Mouse (Mus musculus): ENCODE results near the gene Pax6. TPM values are rescaled to one million over a fixed set of nuclear protein-coding genes. Genes with fewer than 3 reads are reported as not detected.
A peak's percentile ranks its signal among the peaks of the same experiment; 100 is the strongest.

Pax6 gene
- polyA plus RNA-seq, 1 experiment from 2014 or later, result 1.8 TPM

DNA sequence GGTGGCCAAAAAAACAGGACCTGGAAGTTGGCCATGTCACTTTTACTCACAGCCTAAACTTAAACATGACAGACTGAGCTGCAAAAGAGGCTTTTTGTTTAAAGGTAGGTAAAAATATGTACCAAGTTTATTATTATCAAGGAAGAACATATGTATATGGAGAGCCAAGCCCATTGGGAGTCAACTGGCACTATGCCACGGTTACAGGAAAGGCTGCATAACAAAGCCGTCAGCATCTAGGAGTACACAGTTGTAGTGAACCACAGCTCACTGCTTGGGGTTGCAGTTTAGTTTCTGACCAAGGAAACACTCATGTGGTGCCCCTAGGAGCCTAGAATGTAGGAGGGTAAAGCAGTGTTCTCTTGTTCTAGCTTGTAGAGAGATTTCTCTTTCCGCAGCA is 40.4 kb downstream of the Pax6 start:
- DNase-seq (ENCODE audit: low spot score) (peak; percentile 51), ATAC-seq (ENCODE audit: low read depth) (0 out of 2 replicates have a peak, but pooled peaks have one; percentile 33)
- H3K4me2 ChIP-seq (ENCODE audit: low read depth, low read length), result no peak overlapping the region
- no peaks in the 10 kb centered on the region for H3K4me1 ChIP-seq (ENCODE audit: control insufficient read depth, insufficient read depth, low read length)
- no peak overlapping the region for H3K4me3 ChIP-seq (ENCODE audit: low read depth, low read length)
- H3K27ac ChIP-seq (replicated peaks; ENCODE audit: low read depth, low read length), result no peak overlapping the region
- WGBS, result 73% methylated on average over 3 of the region's 3 CpGs
- H3K9me3 ChIP-seq (ENCODE audit: control insufficient read depth, low read length), result no peaks in the 10 kb centered on the region
- H3K9ac ChIP-seq (ENCODE audit: low read depth, low read length), result no peak overlapping the region
- H3K27me3 ChIP-seq (replicated peaks; ENCODE audit: control insufficient read depth, insufficient read depth, low read length), result no peaks in the 10 kb centered on the region
- H3K36me3 ChIP-seq (ENCODE audit: control insufficient read depth, insufficient read depth, low read length), result no peaks in the 10 kb centered on the region

DNA sequence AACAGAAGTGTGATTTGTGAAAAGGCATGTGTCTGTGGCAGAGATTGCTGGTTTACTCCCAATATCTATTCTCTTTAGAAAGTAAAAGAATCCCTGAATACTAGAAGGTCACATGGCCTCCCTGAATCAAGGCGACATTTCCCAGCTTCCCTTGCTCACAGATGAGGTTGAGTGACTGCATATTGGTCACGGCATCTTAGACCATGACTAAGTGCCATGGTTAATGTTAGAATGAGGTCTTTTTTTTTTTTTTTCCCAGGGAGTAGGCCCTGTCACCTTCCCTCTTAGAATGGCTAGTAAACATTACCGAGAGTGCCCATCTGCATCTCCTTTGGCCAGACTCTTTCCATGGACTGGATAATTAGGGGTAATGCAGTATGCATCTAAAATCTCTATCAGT is 41.8 kb downstream of the Pax6 start:
- ATAC-seq (ENCODE audit: low read depth), result no peak
- 64% methylated on average over 3 of the region's 3 CpGs for WGBS
- H3K4me3 ChIP-seq (ENCODE audit: low read depth, low read length), result no peak overlapping the region

DNA sequence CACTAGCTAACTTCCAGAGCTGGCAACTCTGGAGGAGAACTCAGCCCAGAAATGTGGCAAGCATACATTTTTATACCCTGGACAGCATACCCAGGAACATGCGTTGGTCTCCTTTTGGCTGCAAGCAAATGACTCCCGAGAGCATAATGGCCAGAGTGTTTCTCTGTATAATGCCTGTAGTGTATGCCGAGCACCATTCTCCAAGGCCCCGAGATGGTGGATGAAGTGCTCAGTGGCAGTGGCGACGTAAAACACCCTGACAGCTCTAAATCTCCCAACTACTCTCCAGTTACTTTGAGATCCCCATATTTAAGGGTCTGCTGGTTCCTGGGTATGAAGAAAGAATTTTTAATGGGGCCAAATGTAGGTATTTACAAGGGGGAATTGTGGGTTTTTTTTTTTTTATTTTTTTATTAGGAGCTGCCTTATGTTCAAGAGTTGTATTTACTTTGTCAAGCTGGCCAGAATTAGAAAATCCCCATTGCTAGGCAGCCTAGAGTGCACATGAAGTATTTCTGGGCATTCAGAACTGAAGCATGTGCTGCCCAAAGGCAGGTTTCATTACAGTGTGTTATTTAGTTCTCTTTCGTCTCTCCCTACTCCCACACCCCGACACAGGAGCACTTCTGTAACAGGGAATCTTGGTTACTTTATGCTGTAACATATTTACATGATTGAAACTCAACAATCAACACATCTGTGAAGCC is 46.9 kb downstream of the Pax6 start:
- no peak for ATAC-seq (ENCODE audit: low read depth)
- WGBS, result 66% methylated on average over 8 of the region's 8 CpGs
- H3K9ac ChIP-seq (ENCODE audit: low read depth, low read length), result no peak overlapping the region

More for the DNA sequence above, 41.8 kb downstream of the Pax6 start:
- no peak overlapping the region for H3K4me2 ChIP-seq (ENCODE audit: low read depth, low read length)
- no peak overlapping the region for H3K27ac ChIP-seq (replicated peaks; ENCODE audit: low read depth, low read length)
- no peaks in the 10 kb centered on the region for H3K9me3 ChIP-seq (ENCODE audit: control insufficient read depth, low read length)
- no peak overlapping the region for H3K9ac ChIP-seq (ENCODE audit: low read depth, low read length)
- H3K27me3 ChIP-seq (replicated peaks; ENCODE audit: control insufficient read depth, insufficient read depth, low read length), result no peaks in the 10 kb centered on the region
- no peak for DNase-seq (ENCODE audit: low spot score)
- no peaks in the 10 kb centered on the region; the same call in 1 of the 2 replicates for H3K4me1 ChIP-seq (ENCODE audit: control insufficient read depth, insufficient read depth, low read length)
- H3K36me3 ChIP-seq (ENCODE audit: control insufficient read depth, insufficient read depth, low read length), result no peaks in the 10 kb centered on the region

DNA sequence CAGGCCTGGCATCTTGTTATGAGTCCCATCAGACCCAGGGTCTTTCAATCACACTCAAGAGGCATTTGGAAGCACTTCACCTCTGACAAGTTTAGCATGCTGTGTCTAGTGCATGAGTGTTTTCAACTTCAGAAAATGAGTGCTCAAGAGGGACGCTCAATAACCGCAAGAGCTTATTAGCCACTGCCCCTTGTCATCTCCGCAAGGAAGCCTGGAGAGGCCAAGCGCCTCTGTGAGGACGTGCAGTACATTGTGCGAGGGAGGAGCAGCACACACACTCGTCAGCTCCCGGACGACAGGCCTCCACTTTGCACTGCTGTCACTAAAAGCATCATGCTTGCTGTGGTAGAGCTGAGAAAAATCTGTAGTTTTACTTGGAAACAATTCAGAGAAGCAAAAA is 58.0 kb downstream of the Pax6 start:
- Histone ChIP-seq H3K9ac (ENCODE audit: low read depth, low read length) (no peak overlapping the region), H3K36me3 (ENCODE audit: control insufficient read depth, insufficient read depth, low read length) (no peaks in the 10 kb centered on the region), H3K27me3 (replicated peaks; ENCODE audit: control insufficient read depth, insufficient read depth, low read length) (no peaks in the 10 kb centered on the region), H3K4me1 (ENCODE audit: control insufficient read depth, insufficient read depth, low read length) (no peaks in the 10 kb centered on the region), H3K27ac (replicated peaks; ENCODE audit: low read depth, low read length) (no peak overlapping the region), H3K4me3 (ENCODE audit: low read depth, low read length) (no peak overlapping the region), H3K9me3 (ENCODE audit: control insufficient read depth, low read length) (no peaks in the 10 kb centered on the region), H3K4me2 (ENCODE audit: low read depth, low read length) (no peak overlapping the region)
- 74% methylated on average over 9 of the region's 9 CpGs for WGBS
- ATAC-seq (ENCODE audit: low read depth), result no peak
- DNase-seq (ENCODE audit: low spot score), result no peak

More for the DNA sequence above, 46.9 kb downstream of the Pax6 start:
- no peaks in the 10 kb centered on the region for H3K36me3 ChIP-seq (ENCODE audit: control insufficient read depth, insufficient read depth, low read length)
- peaks cover 3% of the 10 kb centered on the region; the same call in 1 of the 2 replicates for H3K4me1 ChIP-seq (ENCODE audit: control insufficient read depth, insufficient read depth, low read length)
- no peaks in the 10 kb centered on the region for H3K9me3 ChIP-seq (ENCODE audit: control insufficient read depth, low read length)
- no peak overlapping the region for H3K4me3 ChIP-seq (ENCODE audit: low read depth, low read length)
- DNase-seq (ENCODE audit: low spot score), result no peak
- H3K27ac ChIP-seq (replicated peaks; ENCODE audit: low read depth, low read length), result no peak overlapping the region
- no peak overlapping the region for H3K4me2 ChIP-seq (ENCODE audit: low read depth, low read length)
- no peaks in the 10 kb centered on the region for H3K27me3 ChIP-seq (replicated peaks; ENCODE audit: control insufficient read depth, insufficient read depth, low read length)

DNA sequence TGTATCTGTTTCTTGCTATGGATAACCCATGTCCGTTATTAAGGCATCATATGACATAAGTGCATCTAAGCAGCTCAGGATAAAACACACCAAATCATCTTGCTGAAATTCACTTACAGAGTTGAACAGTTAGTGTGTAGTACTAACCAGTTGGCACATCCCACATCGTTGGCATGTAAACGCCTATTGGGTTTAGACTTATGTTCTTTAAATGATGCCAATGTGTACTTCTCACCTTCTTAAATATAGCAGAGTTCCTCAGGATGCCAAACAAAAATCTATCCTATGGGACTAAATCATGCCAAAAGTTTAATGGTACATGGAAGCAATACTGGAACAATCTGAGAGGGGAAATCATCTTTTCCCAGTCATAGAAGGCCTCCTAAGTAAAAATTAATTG is 62.0 kb downstream of the Pax6 start:
- ATAC-seq (ENCODE audit: low read depth), result no peak
- Histone ChIP-seq H3K4me1 (ENCODE audit: control insufficient read depth, insufficient read depth, low read length) (no peaks in the 10 kb centered on the region), H3K27ac (replicated peaks; ENCODE audit: low read depth, low read length) (no peak overlapping the region), H3K4me3 (ENCODE audit: low read depth, low read length) (no peak overlapping the region), H3K9me3 (ENCODE audit: control insufficient read depth, low read length) (no peaks in the 10 kb centered on the region), H3K9ac (ENCODE audit: low read depth, low read length) (no peak overlapping the region), H3K36me3 (ENCODE audit: control insufficient read depth, insufficient read depth, low read length) (no peaks in the 10 kb centered on the region), H3K4me2 (ENCODE audit: low read depth, low read length) (no peak overlapping the region), H3K27me3 (replicated peaks; ENCODE audit: control insufficient read depth, insufficient read depth, low read length) (no peaks in the 10 kb centered on the region)
- no peak for DNase-seq (ENCODE audit: low spot score)
- 89% methylated on average over 3 of the region's 3 CpGs for WGBS

DNA sequence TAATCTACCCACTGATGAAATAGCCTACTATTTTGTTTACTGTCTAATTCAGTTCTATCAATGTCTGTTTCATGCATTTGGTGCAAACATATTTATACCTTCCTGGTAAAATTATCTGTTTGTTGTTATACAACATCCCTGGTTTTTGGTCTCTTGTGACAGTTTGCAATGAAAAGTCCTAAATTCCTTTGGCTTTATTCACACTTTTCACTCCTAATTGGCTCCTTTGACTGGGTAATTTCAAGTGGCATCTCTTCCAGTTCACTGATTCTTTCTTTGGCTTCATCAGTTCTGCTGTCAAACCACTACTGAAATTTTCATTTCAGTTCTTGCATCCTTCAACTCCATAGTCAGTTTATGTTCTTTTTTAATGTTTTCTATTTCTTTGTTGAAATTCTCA is 67.5 kb downstream of the Pax6 start:
- DNase-seq (ENCODE audit: low spot score), result no peak
- Histone ChIP-seq H3K9me3 (ENCODE audit: control insufficient read depth, low read length) (no peaks in the 10 kb centered on the region), H3K27ac (replicated peaks; ENCODE audit: low read depth, low read length) (no peak overlapping the region), H3K27me3 (replicated peaks; ENCODE audit: control insufficient read depth, insufficient read depth, low read length) (no peaks in the 10 kb centered on the region), H3K36me3 (ENCODE audit: control insufficient read depth, insufficient read depth, low read length) (no peaks in the 10 kb centered on the region), H3K4me2 (ENCODE audit: low read depth, low read length) (no peak overlapping the region), H3K4me3 (ENCODE audit: low read depth, low read length) (no peak overlapping the region), H3K4me1 (ENCODE audit: control insufficient read depth, insufficient read depth, low read length) (no peaks in the 10 kb centered on the region), H3K9ac (ENCODE audit: low read depth, low read length) (no peak overlapping the region)
- no peak for ATAC-seq (ENCODE audit: low read depth)

DNA sequence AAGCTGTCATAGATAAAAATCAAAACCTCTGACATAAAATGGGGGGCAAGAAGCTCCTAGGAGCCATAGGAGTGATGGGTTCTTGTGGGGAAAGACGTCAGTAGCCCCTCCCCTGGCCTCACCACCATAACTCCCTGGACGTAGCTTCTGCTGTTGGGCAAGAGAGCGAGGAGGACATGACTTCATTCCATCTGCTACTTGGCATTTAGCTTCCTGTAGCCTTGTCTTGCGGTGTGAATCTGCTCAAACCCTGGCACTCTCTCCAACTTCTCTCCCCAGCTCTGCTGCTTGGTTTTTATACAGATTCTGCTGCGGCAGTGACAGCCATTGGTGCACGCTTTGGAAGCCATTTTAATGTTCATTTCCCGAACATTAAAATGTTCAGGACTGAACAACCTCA is 78.2 kb downstream of the Pax6 start:
- DNase-seq (ENCODE audit: low spot score), result no peak
- no peaks in the 10 kb centered on the region for H3K4me1 ChIP-seq (ENCODE audit: control insufficient read depth, insufficient read depth, low read length)
- H3K4me2 ChIP-seq (ENCODE audit: low read depth, low read length), result no peak overlapping the region
- H3K4me3 ChIP-seq (ENCODE audit: low read depth, low read length), result no peak overlapping the region
- no peaks in the 10 kb centered on the region for H3K27me3 ChIP-seq (replicated peaks; ENCODE audit: control insufficient read depth, insufficient read depth, low read length)
- ATAC-seq (ENCODE audit: low read depth), result no peak
- no peak overlapping the region for H3K27ac ChIP-seq (replicated peaks; ENCODE audit: low read depth, low read length)
- no peaks in the 10 kb centered on the region for H3K9me3 ChIP-seq (ENCODE audit: control insufficient read depth, low read length)
- 81% methylated on average over 7 of the region's 7 CpGs for WGBS
- H3K36me3 ChIP-seq (ENCODE audit: control insufficient read depth, insufficient read depth, low read length), result no peaks in the 10 kb centered on the region
- no peak overlapping the region for H3K9ac ChIP-seq (ENCODE audit: low read depth, low read length)

Other genes starting within 250 kb of the Pax6 start
- gene Elp4, start 235.7 kb downstream of the Pax6 start, polyA plus RNA-seq (2014; fragmentation: Nextera tagmentation; extraction: Ambion mirVana), result 28.8 and 32.3 TPM in 2 replicates
- 138 and 145 TPM in 2 replicates for gene Immp1l, start 235.7 kb downstream of the Pax6 start, polyA plus RNA-seq (2014; fragmentation: Nextera tagmentation; extraction: Ambion mirVana)

Measured in embryonic facial prominence, embryonic 14.5 days (tissue).